Mouse (Mus musculus): ENCODE data around the gene Car5b.

- TF ChIP-seq CTCF (IDR thresholded peaks at IDR 0.05; ENCODE audit: low read depth, low read length): no peak
- TF ChIP-seq GATA1 (IDR thresholded peaks at IDR 0.05; ENCODE audit: borderline replicate concordance, low read length): no peak
- TF ChIP-seq GATA2 (IDR thresholded peaks at IDR 0.05; ENCODE audit: borderline replicate concordance, low read depth, low read length): no peak
These were observed 46.3 kb downstream of the Car5b start for GRCm38 (mm10) chrX:163981500-163981899.
